Mouse (Mus musculus) urinary bladder, adult 2 months (tissue): ENCODE results near the gene Hdac9. TPM values are rescaled to one million over a fixed set of nuclear protein-coding genes. Genes with fewer than 3 reads are reported as not detected.

Experiments used
- DNase-seq: peaks from one replicate; pipeline ENCODE4 v3.0.0; 2022; ENCODE audit warnings: low spot score
- polyA plus RNA-seq: library from polyadenylated mRNA; depleted of rRNA; stranded (reverse); fragments of >200 nt; gene quantifications from 2 replicates; pipeline ENCODE4 v1.2.3, GENCODE M21; 2012

Hdac9 gene
- polyA plus RNA-seq, 1 experiment = 2.7 TPM

GRCm38 (mm10) chr12:34714266-34714939, 202.5 kb downstream of the Hdac9 start:
- no peak for DNase-seq

- DNase-seq = no peak
These were observed 218.9 kb downstream of the Hdac9 start for GRCm38 (mm10) chr12:34697981-34698380.

GRCm38 (mm10) chr12:34696736-34697135, 220.2 kb downstream of the Hdac9 start:
- DNase-seq = no peak

GRCm38 (mm10) chr12:34688941-34689340, 228.0 kb downstream of the Hdac9 start:
- DNase-seq = no peak

- DNase-seq = no peak
These were observed 233.5 kb downstream of the Hdac9 start for GRCm38 (mm10) chr12:34683375-34683774.

- no peak for DNase-seq
These were observed 234.2 kb downstream of the Hdac9 start for GRCm38 (mm10) chr12:34682657-34683056.

GRCm38 (mm10) chr12:34680576-34680975, 236.3 kb downstream of the Hdac9 start:
- no peak for DNase-seq

- no peak for DNase-seq
These were observed 239.8 kb downstream of the Hdac9 start for GRCm38 (mm10) chr12:34677110-34677509.

GRCm38 (mm10) chr12:34674235-34674634, 242.7 kb downstream of the Hdac9 start:
- no peak for DNase-seq

GRCm38 (mm10) chr12:34673539-34673938, 243.4 kb downstream of the Hdac9 start:
- no peak for DNase-seq

GRCm38 (mm10) chr12:34664758-34665157, 252.1 kb downstream of the Hdac9 start:
- no peak for DNase-seq

GRCm38 (mm10) chr12:34661378-34661777, 255.5 kb downstream of the Hdac9 start:
- DNase-seq = no peak

GRCm38 (mm10) chr12:34660027-34660426, 256.9 kb downstream of the Hdac9 start:
- DNase-seq = no peak

- no peak for DNase-seq
These were observed 258.3 kb downstream of the Hdac9 start for GRCm38 (mm10) chr12:34658568-34658967.

- DNase-seq = no peak
These were observed 258.8 kb downstream of the Hdac9 start for GRCm38 (mm10) chr12:34658119-34658518.

- DNase-seq = no peak
These were observed 263.3 kb downstream of the Hdac9 start for GRCm38 (mm10) chr12:34653615-34654014.

GRCm38 (mm10) chr12:34648753-34649152, 268.1 kb downstream of the Hdac9 start:
- DNase-seq = no peak

- DNase-seq = no peak
These were observed 275.1 kb downstream of the Hdac9 start for GRCm38 (mm10) chr12:34641705-34642259.

GRCm38 (mm10) chr12:34637238-34638124, 279.4 kb downstream of the Hdac9 start:
- DNase-seq = no peak

- no peak for DNase-seq
These were observed 297.8 kb downstream of the Hdac9 start for GRCm38 (mm10) chr12:34619101-34619500.

- no peak for DNase-seq
These were observed 298.6 kb downstream of the Hdac9 start for GRCm38 (mm10) chr12:34618321-34618720.

- no peak for DNase-seq
These were observed 299.1 kb downstream of the Hdac9 start for GRCm38 (mm10) chr12:34617836-34618235.

GRCm38 (mm10) chr12:34614796-34615195, 302.1 kb downstream of the Hdac9 start:
- DNase-seq = no peak
